Mouse (Mus musculus) C3H10T1/2 (cell line): ENCODE data around the gene Olfr608. TPM values are rescaled to one million over a fixed set of nuclear protein-coding genes. Genes with fewer than 3 reads are reported as not detected.

ENCODE experiments used
- polyA plus RNA-seq, 2 experiments: library from polyadenylated mRNA; unstranded; fragments of >200 nt; fragmentation: generic; extraction: Trizol; gene quantifications; one replicate each; pipeline ENCODE4 v1.2.1; 2012; ENCODE audit warnings: missing spikeins in 2 of 2

The Olfr608 gene
- polyA plus RNA-seq = not detected

GRCm38 (mm10) chr7:103469577-103469976, at the start of gene Olfr608:
Gene Olfr608 (plus strand): TSS chr7:103469877.

GRCm38 (mm10) chr7:103445339-103445738, 24.3 kb upstream of the Olfr608 start, which contains the start of gene Olfr605:
Gene Olfr605 (minus strand): TSS chr7:103445439.

GRCm38 (mm10) chr7:103448746-103449145, 20.9 kb upstream of the Olfr608 start, which contains the start of gene Olfr606:
Gene Olfr606 (plus strand): TSS chr7:103449046.

GRCm38 (mm10) chr7:103497962-103498361, 28.3 kb downstream of the Olfr608 start, which contains the start of gene Olfr609:
Gene Olfr609 (minus strand): TSS chr7:103498062.

GRCm38 (mm10) chr7:103512022-103512421, 42.3 kb downstream of the Olfr608 start, which contains the start of gene Olfr610:
Gene Olfr610 (minus strand): TSS chr7:103512122.

GRCm38 (mm10) chr7:103520746-103521145, 51.1 kb downstream of the Olfr608 start, which contains the start of gene Olfr611:
Gene Olfr611 (minus strand): TSS chr7:103520846.

Other genes starting within 250 kb of the Olfr608 start
- gene Usp17ld, start 217.4 kb upstream of the Olfr608 start, polyA plus RNA-seq = not detected
- not detected for gene Olfr596, start 164.2 kb upstream of the Olfr608 start, polyA plus RNA-seq
- gene Olfr597, start 153.6 kb upstream of the Olfr608 start, polyA plus RNA-seq = not detected
- gene Olfr598, start 146.3 kb upstream of the Olfr608 start, polyA plus RNA-seq = not detected
- not detected for gene Olfr599, start 134.0 kb upstream of the Olfr608 start, polyA plus RNA-seq
- not detected for gene Olfr600, start 120.2 kb upstream of the Olfr608 start, polyA plus RNA-seq
- gene Olfr601, start 107.2 kb upstream of the Olfr608 start, polyA plus RNA-seq = not detected
- gene Olfr603, start 83.7 kb upstream of the Olfr608 start, polyA plus RNA-seq = not detected
- not detected for gene Usp17lc, start 54.8 kb upstream of the Olfr608 start, polyA plus RNA-seq
- not detected for gene Olfr605, start 24.4 kb upstream of the Olfr608 start, polyA plus RNA-seq
- gene Olfr606, start 20.8 kb upstream of the Olfr608 start, polyA plus RNA-seq = not detected
- gene Olfr607, start 5.7 kb upstream of the Olfr608 start, polyA plus RNA-seq = not detected
- gene Olfr609, start 28.2 kb downstream of the Olfr608 start, polyA plus RNA-seq = not detected
- gene Olfr610, start 42.2 kb downstream of the Olfr608 start, polyA plus RNA-seq = not detected
- not detected for gene Olfr611, start 51.0 kb downstream of the Olfr608 start, polyA plus RNA-seq
- not detected for gene Olfr612, start 72.8 kb downstream of the Olfr608 start, polyA plus RNA-seq
- not detected for gene Olfr613, start 78.2 kb downstream of the Olfr608 start, polyA plus RNA-seq
- gene Olfr615, start 86.2 kb downstream of the Olfr608 start, polyA plus RNA-seq = not detected
- not detected for gene Olfr616, start 99.3 kb downstream of the Olfr608 start, polyA plus RNA-seq
- gene Olfr617, start 103.2 kb downstream of the Olfr608 start, polyA plus RNA-seq = not detected
- not detected for gene Olfr618, start 120.2 kb downstream of the Olfr608 start, polyA plus RNA-seq
- not detected for gene Olfr619, start 130.7 kb downstream of the Olfr608 start, polyA plus RNA-seq
- gene Olfr620, start 142.7 kb downstream of the Olfr608 start, polyA plus RNA-seq = not detected
- gene Olfr622, start 172.8 kb downstream of the Olfr608 start, polyA plus RNA-seq = not detected
- not detected for gene Olfr623, start 193.8 kb downstream of the Olfr608 start, polyA plus RNA-seq
- not detected for gene Olfr624, start 201.3 kb downstream of the Olfr608 start, polyA plus RNA-seq
- gene Olfr625-ps1, start 212.8 kb downstream of the Olfr608 start, polyA plus RNA-seq = not detected
- gene Olfr243, start 244.8 kb downstream of the Olfr608 start, polyA plus RNA-seq = not detected